Mouse (Mus musculus) thymus, adult 2 months (tissue): ENCODE measurements around the gene Gm20388. TPM values are rescaled to one million over a fixed set of nuclear protein-coding genes. Genes with fewer than 3 reads are reported as not detected.

Experiments used
- DNase-seq: peaks from one replicate; pipeline ENCODE4 v3.0.0; 2021
- H3K27ac ChIP-seq: fragments of 200-500 bp; 2 replicates; pipeline ENCODE4 v1.5.1; 2012; ENCODE audit warnings: low read length, control low read depth; ENCODE audit not compliant: control insufficient read depth, insufficient read depth
- H3K27me3 ChIP-seq: fragments of 200-500 bp; 2 replicates; pipeline ENCODE4 v1.6.1; 2012; ENCODE audit warnings: mild to moderate bottlenecking, low read length, moderate library complexity, mixed read lengths; ENCODE audit not compliant: control insufficient read depth, insufficient read depth
- H3K36me3 ChIP-seq: fragments of 200-500 bp; 2 replicates; pipeline ENCODE4 v1.6.1; 2012; ENCODE audit warnings: mild to moderate bottlenecking, low read length, moderate library complexity; ENCODE audit not compliant: control insufficient read depth, insufficient read depth
- H3K4me1 ChIP-seq: fragments of 200-500 bp; replicated peaks from 2 replicates; pipeline ENCODE4 v1.6.1; 2012; ENCODE audit warnings: low read length; ENCODE audit not compliant: control insufficient read depth, insufficient read depth
- H3K4me3 ChIP-seq: fragments of 200-500 bp; 2 replicates; pipeline ENCODE4 v1.5.1; 2012; ENCODE audit warnings: mild to moderate bottlenecking, low read length, control low read depth, moderate library complexity; ENCODE audit not compliant: control insufficient read depth, insufficient read depth
- CTCF ChIP-seq: fragments of 200-500 bp; IDR thresholded peaks from 2 replicates; pipeline ENCODE4 v1.5.1; 2012; ENCODE audit warnings: mild to moderate bottlenecking, control low read depth, low read length, moderate library complexity, borderline replicate concordance; ENCODE audit not compliant: control insufficient read depth, poor library complexity, insufficient read depth; ENCODE audit errors: extremely low read depth
- POLR2A ChIP-seq: fragments of 200-500 bp; IDR thresholded peaks from 2 replicates; pipeline ENCODE4 v1.6.1; 2012; ENCODE audit warnings: mild to moderate bottlenecking, low read length, control low read depth, moderate library complexity; ENCODE audit not compliant: control insufficient read depth, poor library complexity, insufficient read depth; ENCODE audit errors: extremely low read depth
- WGBS: fragments of 180-500 bp; shearing (Covaris S2); methylation state at CpG from one replicate; pipeline ENCODE4 v1.1.7; 2018; 5-methylcytosine and 5-hydroxymethylcytosine counted together
- polyA plus RNA-seq: library from polyadenylated mRNA; depleted of rRNA; stranded (reverse); fragments of >200 nt; gene quantifications from 2 replicates; pipeline ENCODE4 v1.2.3, GENCODE M21; 2012

Gene Gm20388
- polyA plus RNA-seq, 1 experiment, result 103 TPM

DNA sequence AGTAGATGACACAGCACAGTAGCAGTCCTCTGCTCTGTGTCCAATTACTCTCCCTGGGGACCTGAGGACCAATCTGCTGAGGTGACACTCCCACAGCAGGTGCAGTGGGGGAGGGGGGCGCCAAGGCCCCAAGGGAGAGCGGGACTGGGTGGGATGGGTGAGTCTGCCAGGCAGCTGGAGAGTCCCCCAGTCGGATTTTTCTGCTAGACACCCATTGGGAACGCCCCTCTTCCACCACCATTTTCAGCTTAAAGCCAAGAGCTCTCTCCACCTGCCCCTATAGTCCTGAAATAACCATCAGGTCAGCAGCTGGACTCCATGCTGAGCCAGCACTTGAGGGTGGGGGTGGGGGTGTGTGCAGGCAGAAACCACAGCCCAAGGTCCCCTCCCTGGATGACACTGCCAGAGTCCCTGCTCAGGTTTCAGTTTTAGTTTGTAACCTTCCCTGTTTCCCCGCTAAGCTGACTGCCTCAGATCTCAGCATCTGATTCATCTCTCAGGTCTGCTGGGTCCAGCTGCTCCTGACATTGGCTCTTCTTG is 525.9 kb downstream of the Gm20388 start:
- 25% methylated on average over 5 of the region's 5 CpGs for WGBS
- DNase-seq, result no peak
- H3K27me3 ChIP-seq, result no peaks in the 10 kb centered on the region
- no peaks in the 10 kb centered on the region for H3K36me3 ChIP-seq
- H3K27ac ChIP-seq, result no peak overlapping the region
- TF ChIP-seq POLR2A (no peak), CTCF (no peak)
- H3K4me3 ChIP-seq, result no peak overlapping the region
- H3K4me1 ChIP-seq, result peaks cover 18% of the 10 kb centered on the region

DNA sequence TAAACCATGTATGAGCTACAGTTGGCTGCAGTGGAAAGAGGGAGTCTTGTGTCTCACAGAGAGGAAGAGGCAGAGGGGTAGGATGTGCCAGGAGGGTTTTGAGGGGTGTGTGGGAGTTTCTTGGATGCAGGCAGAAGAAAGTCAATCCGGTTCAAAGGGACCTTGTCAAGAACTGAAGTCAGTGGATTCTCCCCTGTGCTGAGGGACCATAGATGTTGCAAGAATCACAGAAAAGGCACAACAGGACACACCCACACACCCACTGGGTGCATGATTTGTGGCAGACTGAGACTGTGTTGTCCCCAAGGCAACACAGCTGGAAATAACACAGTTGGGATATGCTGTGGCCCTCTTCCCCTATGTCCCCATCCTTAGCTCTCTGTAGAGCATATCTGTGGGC is 526.6 kb downstream of the Gm20388 start:
- TF ChIP-seq CTCF (no peak), POLR2A (no peak)
- no peak overlapping the region for H3K27ac ChIP-seq
- no peak overlapping the region for H3K4me3 ChIP-seq
- H3K4me1 ChIP-seq, result peaks cover 18% of the 10 kb centered on the region
- no peaks in the 10 kb centered on the region for H3K36me3 ChIP-seq
- DNase-seq, result no peak
- WGBS, result 91% methylated on average over 1 of the region's 1 CpGs
- H3K27me3 ChIP-seq, result no peaks in the 10 kb centered on the region

DNA sequence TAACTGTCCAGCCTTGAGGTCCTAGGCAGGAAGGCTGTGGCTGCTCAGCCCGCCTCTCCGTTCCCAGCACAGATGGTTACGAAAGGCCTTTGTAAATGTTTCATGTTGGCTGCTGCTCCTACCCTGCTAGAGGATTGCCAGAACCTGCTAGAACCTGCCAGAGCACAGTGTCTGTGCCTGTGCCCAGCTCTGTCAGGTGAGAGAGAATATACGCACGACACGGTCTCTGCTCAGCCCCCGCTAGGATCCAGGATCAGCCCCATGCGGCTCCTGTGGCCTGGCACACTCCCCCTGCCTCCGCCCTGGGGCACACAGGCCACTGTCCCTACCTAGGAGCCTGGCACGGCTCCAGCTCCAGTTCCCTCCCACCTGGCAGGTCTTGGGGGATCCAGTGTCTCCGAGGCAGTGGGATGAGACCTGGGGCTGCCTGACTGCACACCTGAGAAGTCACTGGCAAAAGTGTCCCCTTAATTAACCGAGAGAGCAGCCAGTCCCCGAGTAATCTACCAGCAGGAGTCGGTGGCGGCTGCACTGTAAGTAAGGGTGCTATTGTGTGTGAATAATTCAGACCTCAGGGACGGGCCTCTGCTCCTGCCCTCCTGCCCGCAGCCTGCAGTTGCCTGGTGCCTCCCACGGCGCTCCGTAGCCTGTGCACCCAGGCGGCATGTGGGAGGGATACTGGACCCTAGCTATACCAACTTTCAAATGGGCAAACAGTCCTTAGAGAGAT is 527.2 kb downstream of the Gm20388 start:
- 92% methylated on average over 21 of the region's 21 CpGs for WGBS
- no peaks in the 10 kb centered on the region for H3K27me3 ChIP-seq
- DNase-seq, result no peak
- no peak overlapping the region for H3K4me3 ChIP-seq
- no peaks in the 10 kb centered on the region for H3K36me3 ChIP-seq
- peaks cover 18% of the 10 kb centered on the region for H3K4me1 ChIP-seq
- H3K27ac ChIP-seq, result no peak overlapping the region
- TF ChIP-seq POLR2A (no peak), CTCF (no peak)

DNA sequence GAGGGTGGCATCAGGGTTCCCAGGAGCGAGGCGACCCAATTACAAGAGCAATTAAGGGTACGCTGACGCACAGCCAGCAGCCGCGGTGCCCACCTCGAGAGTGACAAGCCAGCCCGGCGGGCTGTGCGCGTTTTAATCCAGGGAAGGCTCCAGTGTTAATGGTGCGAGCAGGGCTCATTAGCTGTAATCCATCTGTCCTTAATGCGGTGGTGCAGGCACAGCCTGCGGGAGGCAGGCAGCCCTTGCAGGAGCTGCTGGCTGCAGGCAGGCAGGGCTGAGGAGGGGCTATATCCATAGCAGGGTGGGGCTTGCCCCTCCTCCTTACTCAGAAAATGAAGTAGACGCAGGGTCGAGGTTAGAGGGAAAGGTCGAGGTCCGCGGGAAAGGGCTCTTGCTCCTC is 528.7 kb downstream of the Gm20388 start:
- no peak for DNase-seq
- H3K36me3 ChIP-seq, result no peaks in the 10 kb centered on the region
- 93% methylated on average over 19 of the region's 19 CpGs for WGBS
- TF ChIP-seq POLR2A, result no peak
- no peak for TF ChIP-seq CTCF
- H3K4me3 ChIP-seq, result no peak overlapping the region
- no peak overlapping the region for H3K27ac ChIP-seq
- peaks cover 18% of the 10 kb centered on the region for H3K4me1 ChIP-seq
- H3K27me3 ChIP-seq, result no peaks in the 10 kb centered on the region

DNA sequence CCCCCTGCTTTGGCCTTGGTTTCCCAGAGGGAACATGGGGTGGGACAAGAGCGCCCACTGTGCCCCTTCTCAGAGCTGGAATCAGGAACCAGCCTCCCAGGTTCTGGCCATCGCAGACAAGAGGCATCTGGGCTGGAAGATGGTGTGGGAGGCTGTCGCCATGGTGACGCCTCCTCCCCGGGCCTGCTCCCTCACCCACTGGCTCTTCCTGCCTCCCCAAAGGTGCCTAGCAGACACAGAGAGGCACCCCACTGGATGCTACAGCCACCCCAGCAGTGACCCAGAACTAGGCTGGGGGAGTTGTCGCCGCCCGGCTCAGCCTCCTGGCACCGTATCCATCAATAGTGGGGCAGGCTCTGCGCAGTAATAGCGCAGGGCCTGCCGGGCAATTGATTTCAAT is 530.1 kb downstream of the Gm20388 start:
- TF ChIP-seq POLR2A, result no peak
- TF ChIP-seq CTCF, result no peak
- Histone ChIP-seq H3K27me3 (no peaks in the 10 kb centered on the region), H3K27ac (no peak overlapping the region), H3K36me3 (no peaks in the 10 kb centered on the region), H3K4me1 (peaks cover 15% of the 10 kb centered on the region), H3K4me3 (no peak overlapping the region)
- 91% methylated on average over 12 of the region's 12 CpGs for WGBS
- DNase-seq, result no peak

DNA sequence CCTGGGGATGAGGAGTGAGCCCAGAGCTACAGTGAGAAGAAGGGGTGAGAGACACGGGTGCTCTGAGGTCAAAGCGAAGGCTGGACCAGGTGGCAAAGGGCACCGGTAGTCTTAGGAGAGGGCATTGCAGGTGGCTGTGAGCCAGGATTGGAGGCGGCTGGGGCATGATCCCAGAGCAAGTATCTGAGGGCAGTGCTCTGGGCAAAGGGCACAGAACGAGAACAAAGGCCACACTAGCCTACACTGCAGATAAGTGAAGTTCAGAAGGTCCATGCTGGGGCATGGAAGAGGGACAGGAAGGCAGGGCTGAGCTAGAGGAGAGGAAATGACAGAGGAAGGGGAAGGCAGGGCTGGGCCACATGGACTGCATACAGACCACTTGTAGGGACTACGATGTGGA is 531.0 kb downstream of the Gm20388 start:
- Histone ChIP-seq H3K4me1 (peaks cover 8% of the 10 kb centered on the region), H3K27me3 (no peaks in the 10 kb centered on the region), H3K4me3 (no peak overlapping the region), H3K36me3 (no peaks in the 10 kb centered on the region), H3K27ac (no peak overlapping the region)
- TF ChIP-seq CTCF, result no peak
- no peak for TF ChIP-seq POLR2A
- 73% methylated on average over 6 of the region's 6 CpGs for WGBS
- no peak for DNase-seq

DNA sequence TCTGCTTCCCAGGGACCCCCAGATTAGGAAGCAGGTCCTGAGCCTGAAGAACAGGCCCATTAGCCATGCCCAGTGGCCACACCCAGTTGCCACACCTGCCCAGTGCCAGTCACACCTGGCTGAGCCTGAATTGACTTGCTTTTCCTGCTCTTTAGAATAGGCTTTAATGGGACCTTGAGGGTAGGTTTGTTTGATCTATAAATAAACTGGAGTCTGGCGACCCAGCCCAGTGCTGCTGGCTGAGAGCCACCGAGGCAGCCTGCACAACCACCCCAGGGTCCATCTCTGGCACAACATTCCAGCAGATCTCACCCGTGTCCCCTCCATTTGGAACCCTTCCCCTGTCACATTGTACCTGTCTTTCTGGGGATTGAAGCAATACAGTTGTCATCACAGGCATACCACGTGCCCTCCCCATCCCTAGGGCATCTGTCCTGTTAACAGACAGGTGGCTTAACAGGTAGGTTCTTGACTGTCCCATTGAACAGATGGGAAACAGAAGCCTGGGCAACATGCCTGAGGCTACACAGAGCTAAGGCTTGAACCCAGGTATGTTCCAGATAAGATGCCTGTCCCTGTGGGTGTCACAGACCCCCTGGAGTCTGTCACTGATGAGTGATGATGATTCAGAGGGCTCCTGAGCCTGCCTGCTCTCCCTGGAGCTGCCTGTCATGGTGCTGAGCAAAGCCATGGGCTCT is 531.8 kb downstream of the Gm20388 start:
- no peak for DNase-seq
- H3K36me3 ChIP-seq, result no peaks in the 10 kb centered on the region
- H3K27me3 ChIP-seq, result no peaks in the 10 kb centered on the region
- TF ChIP-seq CTCF (no peak), POLR2A (no peak)
- H3K27ac ChIP-seq, result no peak overlapping the region
- H3K4me3 ChIP-seq, result no peak overlapping the region
- WGBS, result 59% methylated on average over 4 of the region's 4 CpGs
- no peaks in the 10 kb centered on the region for H3K4me1 ChIP-seq
